Mouse (Mus musculus) adrenal gland, adult 18-20 months (tissue): ENCODE measurements around the gene Cbl. TPM values are rescaled to one million over a fixed set of nuclear protein-coding genes. Genes with fewer than 3 reads are reported as not detected.

Source experiments
- DNase-seq, 2 experiments: peaks; one replicate each; pipeline ENCODE4 v3.0.0; 2021 to 2022; ENCODE audit warnings: low spot score in 2 of 2
- total RNA-seq, 2 experiments: library from RNA; stranded (reverse); gene quantifications; 1 replicate in 1 of 2; 2 replicates in 1 of 2; pipeline ENCODE4 v1.2.3; 2021

The Cbl gene
- total RNA-seq, 2 experiments from 2014 or later: 27.9 to 37.1 TPM

DNA sequence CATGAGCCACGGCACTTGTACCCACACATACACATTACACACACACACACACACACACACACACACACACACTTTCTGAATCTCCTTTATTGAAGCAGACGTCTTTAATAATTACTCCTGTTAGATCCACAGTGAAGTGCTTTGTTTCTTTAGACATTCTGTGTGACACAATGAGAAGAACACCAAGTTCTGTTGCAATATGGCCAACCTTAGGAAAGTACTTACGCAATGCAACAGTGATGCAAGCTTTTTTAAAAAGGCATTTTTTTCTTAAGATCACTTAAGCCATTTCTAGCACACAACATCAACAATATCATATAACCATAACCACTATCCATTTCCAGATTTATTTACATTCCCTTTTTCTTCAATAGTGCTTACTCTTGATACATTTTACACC lies 42.7 kb downstream of the Cbl start:
- no peak for DNase-seq

DNA sequence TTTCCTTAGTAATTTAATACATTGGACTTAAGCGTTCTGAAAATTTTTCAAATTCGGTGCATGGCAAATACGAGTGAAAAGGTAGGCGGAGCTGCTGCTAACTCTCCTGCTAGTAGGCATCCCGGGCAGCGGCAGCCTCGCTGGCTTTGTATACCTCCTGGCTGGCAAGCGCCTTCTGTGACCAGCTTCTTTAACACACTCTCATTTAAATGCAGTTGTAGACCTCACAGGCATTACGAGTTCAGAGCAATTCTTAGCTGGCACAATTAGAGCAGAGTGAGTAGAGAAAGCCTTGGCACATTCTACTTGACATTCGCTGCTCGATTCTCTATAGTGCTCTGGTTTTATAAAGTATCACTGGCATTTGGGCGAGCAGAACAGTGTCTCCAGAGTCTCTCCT lies 45.6 kb downstream of the Cbl start:
- no peak for DNase-seq

DNA sequence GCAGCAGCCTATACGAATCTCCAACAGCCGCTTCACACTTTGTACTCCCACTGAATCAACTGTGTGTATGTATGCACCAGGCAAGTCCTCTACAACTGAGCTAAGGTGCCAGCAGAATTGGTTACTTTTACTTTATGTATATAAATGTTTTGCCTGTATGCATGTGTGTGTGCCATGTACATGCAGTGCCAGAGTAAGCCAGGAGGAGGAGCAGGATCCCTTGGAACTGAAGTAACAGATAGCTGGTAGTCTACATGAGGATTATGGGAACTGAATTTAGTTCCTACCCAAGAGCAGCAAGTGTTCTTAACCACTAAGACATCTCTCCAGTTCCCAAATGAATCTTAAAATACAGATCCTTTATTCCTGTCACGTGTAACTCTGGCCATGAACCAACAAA lies 51.6 kb downstream of the Cbl start:
- peak in 1 of 2 experiments; percentile 45 for DNase-seq

DNA sequence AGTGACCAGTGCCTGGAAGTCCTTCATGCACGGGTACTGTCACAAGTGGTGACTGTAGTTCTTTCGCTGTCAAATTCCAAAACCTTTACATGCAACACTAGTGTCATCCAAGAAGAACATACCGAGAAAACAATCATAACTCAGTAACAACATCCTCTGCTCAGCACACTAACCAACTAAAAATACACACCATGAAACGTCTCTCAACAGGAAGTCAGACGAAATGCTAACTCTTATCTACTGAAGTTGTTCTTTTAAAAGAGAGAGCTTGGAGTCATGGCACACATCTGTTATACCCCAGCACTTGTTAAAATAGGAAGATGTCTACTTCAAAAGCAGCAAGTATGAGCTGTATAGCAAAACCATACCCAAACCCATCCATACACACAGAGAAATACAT lies 52.3 kb downstream of the Cbl start:
- DNase-seq: no peak

DNA sequence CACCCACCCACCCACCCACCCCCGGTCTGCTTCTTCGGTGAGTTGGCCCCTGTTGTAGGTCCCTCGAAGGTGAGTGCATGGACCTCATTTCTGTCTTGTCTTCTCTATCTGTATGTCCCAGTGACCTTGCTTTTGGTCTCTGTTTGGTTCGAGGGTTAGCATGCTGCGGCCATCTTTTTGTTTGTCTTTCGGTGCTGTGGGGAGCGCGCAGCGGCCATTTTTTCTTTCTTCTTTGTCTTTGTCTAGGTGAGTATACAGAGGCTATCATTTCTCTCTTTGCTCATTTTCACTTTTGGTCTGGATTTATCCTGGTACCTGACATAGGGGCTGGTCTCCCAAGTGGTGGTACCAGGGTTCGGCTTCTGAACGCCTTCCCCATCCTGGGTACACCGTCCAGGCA lies 55.0 kb downstream of the Cbl start:
- DNase-seq: no peak

DNA sequence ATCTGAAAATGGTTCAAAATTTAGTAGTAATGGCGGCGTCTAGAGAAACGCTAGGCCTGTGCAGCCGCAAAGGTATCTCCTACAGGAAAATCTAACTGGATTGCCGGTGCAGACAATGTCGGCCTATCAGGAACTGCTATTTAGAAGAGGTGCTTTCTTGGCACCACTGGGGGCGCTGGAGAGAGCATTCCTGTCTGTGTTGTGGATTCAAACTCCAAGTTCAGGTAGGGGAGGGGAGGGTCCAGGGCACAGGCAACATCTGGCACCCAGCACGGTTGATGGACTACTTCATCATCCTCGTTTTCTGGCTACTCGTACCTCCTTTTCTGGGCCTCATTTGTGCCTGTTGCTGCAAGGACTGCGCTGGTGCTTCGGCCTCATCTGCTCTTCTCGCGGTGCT lies 55.5 kb downstream of the Cbl start:
- DNase-seq: no peak

DNA sequence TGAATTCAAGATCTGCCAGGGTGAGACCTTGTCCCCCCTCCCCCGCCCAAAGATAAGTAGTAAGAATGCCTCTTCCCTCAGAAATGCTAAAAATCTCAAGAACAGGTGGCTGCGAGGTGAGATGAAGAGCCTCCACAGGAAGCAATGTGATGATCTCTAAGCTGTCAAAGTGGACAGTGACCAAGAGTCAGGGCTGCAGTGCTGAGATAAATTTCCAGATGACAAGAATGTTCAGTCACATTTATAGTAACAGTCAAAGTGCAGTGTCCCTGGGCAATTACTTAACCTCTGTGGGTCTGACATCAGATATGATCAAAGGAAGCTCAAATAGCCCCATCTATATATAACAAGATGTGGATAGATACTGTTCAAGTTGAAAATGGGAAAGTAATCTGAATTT lies 56.4 kb downstream of the Cbl start:
- DNase-seq: no peak

DNA sequence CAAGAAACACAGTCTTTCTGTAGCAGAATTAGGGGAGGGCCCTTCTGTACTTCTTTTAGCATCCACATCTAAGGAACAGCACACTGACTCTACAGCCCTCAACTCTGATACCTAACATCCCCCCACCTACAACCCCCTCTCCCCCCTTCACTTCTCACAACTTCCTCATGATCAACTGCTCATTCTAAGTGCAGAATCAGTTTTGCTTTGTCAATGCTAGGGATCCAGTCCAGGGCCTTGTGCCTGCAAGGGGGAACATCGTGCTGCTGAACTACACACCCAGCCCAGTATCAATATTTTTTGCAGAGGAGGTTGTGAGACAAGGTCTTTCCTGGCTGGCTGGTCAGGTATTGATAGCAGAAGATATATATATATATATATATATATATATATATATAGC lies 57.9 kb downstream of the Cbl start:
- DNase-seq: no peak

DNA sequence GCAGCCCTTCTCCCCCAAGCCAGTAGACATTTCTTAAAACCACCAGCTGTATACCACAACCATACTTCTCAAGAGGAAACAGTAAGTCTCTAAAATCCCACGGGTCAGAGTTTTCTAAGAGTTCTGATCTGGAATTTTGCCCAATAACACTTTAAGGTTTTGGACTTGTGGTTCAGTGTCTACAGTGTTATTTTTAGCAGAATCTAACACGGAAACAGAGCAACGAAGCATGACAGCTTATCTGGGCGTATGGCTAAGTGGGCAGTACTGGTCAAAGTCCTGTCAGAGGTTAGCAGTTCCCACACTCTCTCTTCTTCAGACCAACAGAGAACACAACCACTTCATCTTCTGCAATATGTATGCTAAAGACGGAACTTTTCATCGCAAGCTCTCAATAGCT lies 58.3 kb downstream of the Cbl start:
- DNase-seq: no peak

DNA sequence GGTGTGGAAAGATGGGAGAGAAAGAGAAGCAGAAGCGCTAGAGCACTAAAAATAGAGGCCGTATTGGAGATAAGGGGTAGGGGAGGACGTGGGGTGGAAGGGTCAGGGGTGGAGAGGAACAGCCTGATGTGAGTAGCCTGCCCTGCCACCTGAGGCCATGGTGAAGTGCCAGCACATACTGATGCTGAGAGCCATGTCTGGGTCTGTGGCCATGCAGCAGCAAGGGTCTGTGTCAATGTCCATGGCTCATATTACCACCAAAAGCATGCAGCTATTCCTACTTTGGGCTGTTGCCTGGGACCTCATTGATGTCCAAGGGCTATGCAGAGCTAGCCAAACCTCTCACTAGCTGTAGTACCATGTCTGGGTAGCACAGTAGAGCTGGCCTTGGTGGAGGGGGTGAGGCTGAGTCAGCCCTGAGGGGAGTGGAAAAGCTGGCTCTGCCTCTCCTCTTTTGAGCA lies 63.1 kb downstream of the Cbl start:
- DNase-seq: peak in 1 of 2 experiments; percentile 42

DNA sequence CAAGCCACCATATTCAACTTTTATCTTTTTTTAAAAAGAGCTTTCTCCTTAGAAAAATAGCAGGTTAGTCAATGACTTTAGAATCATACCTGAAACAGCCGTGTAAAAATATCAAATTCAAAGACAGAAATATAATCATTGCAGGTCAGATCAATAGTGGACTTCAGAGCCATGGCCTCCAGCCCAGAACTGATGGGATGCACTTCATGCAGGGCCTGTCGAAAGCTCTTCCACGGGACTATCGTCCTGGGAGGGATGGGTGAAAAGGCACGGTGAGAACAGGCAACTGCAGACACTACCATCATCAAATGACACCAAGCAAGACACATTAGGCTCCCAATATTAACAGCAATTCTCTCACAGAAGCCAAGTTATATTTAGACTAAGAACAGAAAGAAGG lies 64.9 kb downstream of the Cbl start:
- no peak for DNase-seq

DNA sequence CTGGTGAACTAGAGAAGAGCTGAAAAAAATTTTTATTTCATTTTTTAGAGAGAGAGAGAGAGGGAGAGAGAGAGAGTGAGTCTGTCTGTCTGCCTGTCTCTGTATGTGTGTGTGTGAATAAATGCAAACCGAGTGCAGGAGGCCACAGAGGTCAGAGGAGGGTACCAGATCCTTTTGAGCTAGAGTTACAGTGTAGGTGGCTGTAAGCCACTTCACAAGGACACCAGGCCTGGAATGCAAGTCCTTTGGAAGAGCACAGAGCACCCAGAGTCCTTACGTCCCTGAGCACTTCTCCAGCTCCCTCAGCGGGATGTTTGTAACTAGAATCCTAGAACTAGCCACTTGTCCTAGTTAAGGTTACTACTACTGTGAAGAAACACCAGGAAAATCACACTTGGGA lies 74.0 kb downstream of the Cbl start:
- DNase-seq: no peak

DNA sequence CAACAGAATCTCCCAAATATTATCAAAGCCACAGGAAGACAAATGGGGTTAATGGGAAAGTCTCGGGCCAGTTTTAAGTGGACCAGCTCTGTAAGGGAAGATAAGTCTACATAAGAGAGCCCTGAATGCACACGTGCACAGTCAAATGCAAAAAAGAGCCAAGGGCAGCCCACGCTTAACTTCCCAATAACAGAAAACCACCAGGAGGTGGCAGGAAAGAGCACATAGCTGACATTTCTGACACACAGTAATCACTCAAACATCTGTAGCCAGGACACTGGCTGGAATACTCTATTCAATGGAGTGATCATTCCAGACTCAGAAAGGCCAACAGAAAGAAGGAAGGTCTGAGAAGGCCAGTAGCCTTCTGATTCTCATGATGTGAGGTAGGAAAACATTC lies 86.6 kb downstream of the Cbl start:
- DNase-seq: no peak

DNA sequence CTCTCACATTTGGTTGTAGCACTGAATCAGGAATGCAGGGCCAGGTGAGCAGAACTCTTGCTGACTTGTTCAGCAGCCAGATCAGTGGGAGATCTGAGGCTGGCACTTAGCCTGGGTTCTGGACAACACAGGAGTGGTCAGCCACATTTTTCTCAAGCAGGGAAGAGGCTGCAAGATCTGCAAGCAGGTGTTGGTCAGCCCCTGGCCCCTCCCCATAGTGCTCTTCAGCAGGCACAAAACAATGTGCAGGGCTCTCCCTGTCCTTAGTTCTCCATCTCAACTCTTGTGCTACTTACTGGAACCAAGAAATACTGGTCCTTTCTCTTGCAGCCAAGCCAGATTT lies 89.2 kb downstream of the Cbl start:
- DNase-seq: no peak

DNA sequence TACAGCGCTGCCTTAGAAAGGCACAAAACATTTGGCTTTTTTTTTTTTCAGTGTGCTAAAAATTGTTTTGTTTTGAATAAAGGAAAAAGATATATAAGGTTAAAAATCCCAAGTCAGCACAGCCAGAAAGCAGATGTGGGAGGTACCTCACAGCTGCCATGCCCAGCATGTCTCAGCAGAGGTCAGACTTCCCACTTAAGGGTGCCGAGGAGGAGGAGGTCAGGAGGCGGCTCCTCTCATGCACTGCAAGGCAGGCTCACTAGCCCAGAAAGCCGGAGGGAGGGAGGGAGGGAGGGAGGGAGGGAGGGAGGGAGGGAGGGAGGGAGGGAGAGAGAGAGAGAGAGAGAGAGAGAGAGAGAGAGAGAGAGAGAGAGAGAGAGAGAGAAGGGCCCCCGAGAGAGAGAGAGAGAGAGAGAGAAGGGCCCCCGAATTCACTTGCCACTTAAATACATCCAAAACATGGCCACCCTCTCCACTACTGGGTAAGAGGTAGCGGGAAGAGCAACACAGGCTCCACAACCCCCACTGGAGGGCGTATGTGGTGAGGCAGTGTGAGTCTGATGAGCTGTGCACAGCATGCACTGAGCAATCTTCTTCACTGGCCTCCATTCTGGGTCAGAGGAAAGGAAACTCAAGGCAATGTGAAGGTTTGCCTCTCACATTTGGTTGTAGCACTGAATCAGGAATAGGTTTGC lies 89.7 kb downstream of the Cbl start:
- DNase-seq: no peak

DNA sequence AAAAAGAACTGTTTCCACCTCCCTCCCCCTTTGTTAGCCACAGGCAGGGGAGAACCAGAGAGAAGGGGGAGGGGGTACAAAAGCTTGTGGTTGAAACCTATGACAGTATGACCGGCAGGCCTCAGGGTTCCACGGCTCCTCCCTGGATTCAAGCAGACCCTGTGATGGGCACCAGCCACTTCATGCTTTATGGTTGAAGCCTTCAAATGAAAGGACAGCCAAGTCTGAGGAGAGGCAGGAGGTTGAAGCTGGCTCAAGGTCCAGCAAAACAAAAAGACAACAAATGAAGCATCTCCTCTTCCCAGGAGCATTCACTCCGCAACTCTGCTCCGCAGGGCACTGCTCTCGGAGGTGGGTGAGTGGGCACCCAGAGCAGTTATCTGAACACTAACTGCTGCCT lies 90.4 kb downstream of the Cbl start:
- no peak for DNase-seq

DNA sequence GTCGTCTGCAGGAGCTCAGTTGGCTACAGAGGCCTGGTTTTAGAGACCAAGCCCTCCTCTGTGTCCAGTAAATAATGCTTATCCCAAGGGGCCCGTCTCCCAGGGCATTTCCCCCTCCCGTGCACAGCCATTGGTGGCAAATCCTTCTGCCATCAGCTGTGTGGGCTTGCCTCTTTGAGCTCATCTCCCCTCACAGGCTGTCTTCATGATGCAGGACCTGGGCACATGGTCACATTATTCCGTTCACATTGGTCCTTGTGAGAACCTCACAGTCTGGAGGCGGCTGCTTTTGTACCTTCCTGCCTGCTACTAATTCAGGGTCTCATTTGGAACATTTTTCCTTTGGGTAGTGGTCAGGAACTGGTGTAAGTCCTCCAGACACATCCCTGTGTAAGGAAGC lies 91.9 kb downstream of the Cbl start:
- no peak for DNase-seq

DNA sequence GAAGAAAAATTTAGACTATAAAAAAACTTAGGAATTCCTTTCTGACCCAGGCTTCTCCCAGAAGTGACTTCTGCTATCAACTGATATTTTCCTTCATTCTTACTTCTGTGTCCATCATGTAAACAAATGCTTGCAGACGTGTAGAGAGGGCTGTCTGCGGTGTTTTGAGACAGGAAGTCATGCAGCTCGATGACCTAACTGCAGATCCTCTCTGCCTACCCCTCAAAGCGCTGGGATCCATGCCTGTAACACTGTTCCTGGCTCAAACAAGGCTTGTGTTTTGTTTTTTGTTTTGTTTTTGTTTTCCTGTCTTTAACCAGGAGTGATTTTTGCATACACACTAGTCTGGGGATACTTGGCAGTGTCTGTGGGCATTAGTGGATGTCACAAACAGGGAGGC lies 96.0 kb downstream of the Cbl start:
- no peak for DNase-seq

DNA sequence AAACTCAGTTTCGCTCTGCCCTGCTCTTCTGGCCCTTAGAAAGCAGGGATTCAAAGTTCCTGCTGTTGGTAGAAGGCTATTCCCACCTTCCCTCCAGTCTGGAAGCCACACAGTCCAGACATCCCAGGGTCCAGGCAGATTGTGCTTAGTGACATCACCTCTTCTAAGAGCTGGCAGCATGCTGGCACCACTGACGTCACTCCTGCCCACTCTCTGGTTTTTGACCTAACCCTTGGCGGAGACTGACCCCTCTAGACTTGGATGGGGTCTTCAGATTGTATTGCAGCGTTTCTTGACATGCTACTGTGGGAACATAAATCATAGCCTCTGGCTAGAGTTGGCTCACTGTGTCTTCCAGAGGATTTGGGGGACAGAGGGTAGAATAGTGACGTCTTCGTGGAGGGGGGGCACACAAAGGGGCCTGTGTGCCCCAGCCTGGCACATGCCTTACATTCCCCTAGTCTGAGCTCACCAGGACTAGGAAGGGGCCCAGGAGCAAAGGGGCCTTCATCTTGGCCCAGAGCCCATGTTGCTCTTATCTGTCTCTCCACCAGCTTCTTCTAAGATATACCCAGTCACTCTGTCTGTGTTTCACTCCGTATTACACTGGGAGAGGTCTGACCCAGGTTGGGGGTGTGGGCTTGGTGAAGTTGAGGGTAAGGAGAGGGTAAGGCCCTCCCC lies 98.0 kb downstream of the Cbl start:
- DNase-seq: no peak

DNA sequence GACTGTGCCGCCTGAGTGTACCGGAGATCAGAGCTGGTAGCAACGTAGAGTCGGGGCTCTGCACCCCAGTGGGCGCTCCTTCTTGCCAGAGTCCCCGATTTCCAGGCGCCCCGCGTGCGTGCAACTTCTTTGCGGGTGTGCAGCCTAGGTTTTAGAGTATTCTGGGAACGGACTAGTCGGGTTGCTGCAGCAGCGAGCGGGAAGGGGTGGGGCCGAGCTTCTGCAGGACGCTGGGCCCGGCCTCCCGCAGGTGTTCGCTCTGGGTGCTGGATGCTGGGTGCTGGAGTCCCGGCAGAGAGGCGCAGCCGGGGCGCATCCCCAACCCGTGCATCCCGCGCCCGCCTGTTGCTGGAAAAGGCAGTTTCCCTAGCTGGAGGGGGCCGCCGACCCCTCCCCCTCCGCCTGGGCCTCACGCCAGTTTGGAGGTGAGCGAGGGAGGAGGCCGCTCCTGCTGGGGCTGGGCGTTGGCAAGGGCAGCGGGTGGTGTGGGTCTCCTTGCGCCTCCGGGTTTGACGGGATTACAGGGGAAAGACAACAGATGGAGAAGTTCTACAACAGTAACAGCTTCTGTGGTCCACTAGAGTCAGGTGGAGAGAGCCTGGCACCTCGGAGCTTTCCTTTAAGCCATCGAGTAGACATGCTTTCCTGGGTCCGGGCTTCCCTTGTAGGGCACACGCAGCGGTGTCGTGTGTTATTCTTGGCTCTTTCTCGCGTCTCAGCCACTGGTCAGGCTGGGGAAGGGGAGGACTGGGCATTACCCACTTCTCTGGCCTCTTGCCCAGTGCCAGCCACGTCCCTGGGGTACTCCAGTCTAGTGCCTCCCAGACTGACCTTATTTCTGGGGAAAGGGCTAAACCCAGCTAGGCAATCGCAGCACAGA lies 98.8 kb downstream of the Cbl start:
- peak in 1 of 2 experiments; percentile 64 for DNase-seq

DNA sequence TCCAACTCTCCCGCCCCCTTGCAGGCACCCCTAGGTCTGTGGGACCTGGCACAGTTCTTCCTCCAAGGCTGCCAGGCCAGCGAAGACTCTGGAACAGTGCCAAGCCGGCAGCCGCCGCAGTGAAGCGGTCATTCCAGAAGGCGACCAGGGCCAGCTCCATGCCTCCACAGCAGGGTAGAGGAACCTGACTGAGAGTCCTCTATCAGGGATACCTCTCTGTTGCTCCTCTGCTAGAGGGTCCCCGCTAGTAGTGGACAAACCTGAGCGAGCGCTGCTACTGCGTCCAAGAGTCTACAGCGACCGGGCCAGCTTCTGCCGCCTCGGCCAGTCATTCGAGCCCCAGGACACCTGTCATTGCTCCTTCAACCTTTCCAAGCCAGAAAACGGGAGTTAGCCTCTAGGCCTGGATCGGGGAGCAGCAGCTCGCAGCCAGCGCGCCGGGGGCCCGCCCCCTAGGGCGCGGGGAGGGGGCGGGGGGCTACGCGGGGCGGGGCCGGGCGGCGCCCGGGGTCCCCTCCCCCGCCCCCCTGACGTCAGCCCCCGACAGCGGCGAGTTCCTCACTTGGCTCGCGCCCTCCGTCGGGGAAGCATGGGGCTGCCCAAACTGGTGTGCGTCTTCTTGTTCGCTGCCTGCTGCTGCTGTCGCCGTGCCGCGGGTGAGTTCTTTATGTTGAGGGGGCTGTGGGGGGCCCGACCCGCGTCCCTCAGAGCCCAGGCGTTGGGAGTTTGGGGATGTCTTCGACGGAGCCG lies 99.6 kb downstream of the Cbl start, which contains the start of gene Mcam:
TSS of gene Mcam (plus strand) at position 369 of the 750 bp plus-strand sequence.
- DNase-seq: peak; percentile 72 to 77
